Mouse (Mus musculus): Measurements from ENCODE around the gene Ap1s3.

DNA sequence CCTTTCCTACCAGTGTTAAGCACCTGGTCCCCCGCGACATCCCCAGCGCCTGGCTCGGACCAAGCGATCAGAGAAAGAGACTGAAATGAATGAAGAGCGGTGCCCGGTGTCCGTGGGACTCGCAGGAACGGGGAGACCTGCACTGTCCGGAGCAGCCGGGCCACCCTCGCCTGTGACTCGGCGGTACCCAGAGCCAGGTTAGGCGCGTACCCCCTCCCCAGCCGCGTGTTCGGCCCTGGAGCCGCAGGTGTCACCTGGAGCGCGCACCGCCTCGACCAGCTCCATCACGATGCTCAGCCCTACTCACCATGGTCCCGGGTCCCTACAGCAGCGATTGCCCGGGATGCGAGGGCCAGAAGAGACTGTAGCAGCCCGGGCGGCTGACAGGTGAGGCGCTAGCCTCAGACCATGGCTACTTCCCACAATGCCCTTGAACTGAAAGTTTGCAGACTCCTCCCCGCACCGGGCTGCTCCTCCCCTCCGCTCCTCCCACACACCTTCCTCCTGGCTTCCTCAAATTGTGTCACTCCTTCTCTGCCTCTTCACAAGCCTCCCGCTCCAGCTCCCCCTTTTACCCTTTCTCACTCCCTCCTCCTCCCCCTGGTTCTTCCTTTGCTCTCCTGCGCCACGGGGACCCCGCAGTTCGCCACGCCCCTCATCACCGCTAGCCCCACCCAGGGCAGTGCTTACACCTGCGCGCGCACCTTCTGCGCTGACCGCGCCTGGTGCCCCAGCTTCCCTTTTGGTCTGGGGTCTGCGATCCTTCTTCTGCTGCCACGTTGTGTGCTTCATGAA lies at the start of gene Ap1s3:
- TF ChIP-seq CTCF (IDR thresholded peaks at IDR 0.05; ENCODE audit: extremely low read depth, insufficient read length, insufficient replicate concordance, low read depth, low read length) (no peak), POLR2A (IDR thresholded peaks at IDR 0.05; ENCODE audit: low read depth, low read length) (peak; percentile 44)
